Mouse (Mus musculus) embryonic facial prominence, embryonic 15.5 days (tissue): ENCODE data around the gene Capn3. TPM values are rescaled to one million over a fixed set of nuclear protein-coding genes. Genes with fewer than 3 reads are reported as not detected.

ENCODE experiments used
- ATAC-seq: fragments of 200-750 bp; cut with Nextera tagmentation; 2 replicates; pipeline ENCODE4 v1.8.0; 2017; ENCODE audit warnings: low read depth, moderate TSS enrichment; ENCODE audit not compliant: insufficient number of reproducible peaks, low FRiP score, low TSS enrichment
- H3K27ac ChIP-seq: fragments of 300-500 bp; sonication (generic); replicated peaks from 2 replicates; pipeline ENCODE4 v1.5.1; 2015; ENCODE audit warnings: mild to moderate bottlenecking, inconsistent platforms
- H3K27me3 ChIP-seq: fragments of 300-500 bp; sonication (generic); 2 replicates; pipeline ENCODE4 v1.6.1; 2015; ENCODE audit warnings: inconsistent platforms
- H3K36me3 ChIP-seq: fragments of 300-500 bp; sonication (generic); 2 replicates; pipeline ENCODE4 v1.6.1; 2015; ENCODE audit warnings: mild to moderate bottlenecking, inconsistent platforms
- H3K4me1 ChIP-seq: fragments of 300-500 bp; sonication (generic); 2 replicates; pipeline ENCODE4 v1.6.1; 2015; ENCODE audit warnings: inconsistent platforms
- H3K4me2 ChIP-seq: fragments of 300-500 bp; sonication (generic); replicated peaks from 2 replicates; pipeline ENCODE4 v1.6.1; 2015; ENCODE audit warnings: mild to moderate bottlenecking, inconsistent platforms
- H3K4me3 ChIP-seq: fragments of 300-500 bp; sonication (generic); replicated peaks from 2 replicates; pipeline ENCODE4 v1.5.1; 2015; ENCODE audit warnings: mild to moderate bottlenecking, inconsistent platforms
- H3K9ac ChIP-seq: fragments of 300-500 bp; sonication (generic); 2 replicates; pipeline ENCODE4 v1.6.1; 2015; ENCODE audit warnings: inconsistent platforms
- H3K9me3 ChIP-seq: fragments of 300-500 bp; sonication (generic); replicated peaks from 2 replicates; pipeline ENCODE4 v1.6.1; 2016; ENCODE audit warnings: inconsistent platforms
- WGBS: fragments of 180-500 bp; shearing (Covaris S2); methylation state at CpG from one replicate; pipeline ENCODE4 v1.1.7; 2015; 5-methylcytosine and 5-hydroxymethylcytosine counted together
- polyA plus RNA-seq: library from polyadenylated mRNA; unstranded; fragments of >200 nt; fragmentation: Nextera tagmentation; extraction: Ambion mirVana; gene quantifications from 2 replicates; pipeline ENCODE4 v1.2.1, GENCODE M21; 2015

Capn3 gene
- polyA plus RNA-seq, 1 experiment from 2014 or later, result 3.8 TPM

DNA sequence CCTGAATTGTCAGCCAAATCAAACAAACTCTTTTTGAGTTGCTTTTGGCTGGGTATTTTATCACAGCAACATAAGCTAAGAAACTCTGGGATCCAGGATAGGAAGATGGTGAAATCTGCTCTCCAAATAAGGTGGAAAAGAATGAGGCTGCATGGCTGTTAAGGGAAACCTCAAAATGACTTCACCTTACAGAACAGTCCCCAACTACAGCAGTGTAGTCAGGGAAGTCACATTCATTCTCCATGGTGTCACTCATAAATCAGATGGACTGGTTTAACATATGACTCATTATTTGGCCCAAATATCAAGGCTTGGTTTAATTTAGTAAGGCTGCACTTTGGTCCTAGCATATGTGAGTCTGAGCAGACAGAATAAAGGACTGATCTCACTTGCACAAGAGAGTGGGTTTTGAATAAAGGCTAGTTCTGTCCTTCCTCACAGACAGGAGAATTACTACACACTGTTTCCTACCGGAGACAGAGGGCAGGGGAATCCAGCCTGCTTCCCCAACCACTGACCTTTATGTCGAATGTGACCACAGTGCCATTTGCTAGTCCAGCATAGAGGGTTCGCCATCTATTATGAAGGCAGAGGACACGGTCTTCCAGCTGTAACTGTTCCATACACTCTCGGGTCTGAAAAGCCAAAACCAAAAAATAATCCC, 62.9 kb downstream of the Capn3 start:
- Histone ChIP-seq H3K4me2 (no peak overlapping the region), H3K27ac (no peak overlapping the region), H3K9me3 (no peaks in the 10 kb centered on the region), H3K4me1 (no peaks in the 10 kb centered on the region), H3K4me3 (no peak overlapping the region), H3K9ac (no peak overlapping the region), H3K27me3 (no peaks in the 10 kb centered on the region), H3K36me3 (peaks cover 87% of the 10 kb centered on the region)
- 89% methylated on average over 5 of the region's 5 CpGs for WGBS
- ATAC-seq, result no peak

DNA sequence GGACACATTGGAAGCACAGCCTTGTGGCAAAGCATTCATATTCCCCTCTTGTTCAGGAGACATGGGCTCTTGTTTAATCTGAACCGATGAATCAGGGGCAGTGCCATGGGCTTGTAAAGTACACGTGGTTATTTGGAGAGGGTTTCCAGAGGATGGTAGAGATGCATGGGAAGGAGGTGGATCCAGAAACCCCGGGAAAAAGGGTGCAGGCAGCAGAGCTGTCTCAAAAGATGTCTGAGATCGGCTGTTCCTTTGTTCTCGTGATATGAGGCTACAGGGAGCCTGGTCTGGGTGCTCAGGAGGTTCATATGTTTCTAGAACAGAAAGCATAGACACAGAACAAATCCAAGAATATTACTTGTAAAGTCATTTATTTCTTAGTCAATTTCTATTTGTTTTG, 71.0 kb downstream of the Capn3 start:
- no peak for ATAC-seq
- H3K4me1 ChIP-seq, result no peaks in the 10 kb centered on the region
- no peak overlapping the region for H3K4me2 ChIP-seq
- no peak overlapping the region for H3K9ac ChIP-seq
- 86% methylated on average over 5 of the region's 5 CpGs for WGBS
- H3K9me3 ChIP-seq, result no peaks in the 10 kb centered on the region
- peaks cover 81% of the 10 kb centered on the region for H3K36me3 ChIP-seq
- no peak overlapping the region for H3K27ac ChIP-seq
- no peak overlapping the region for H3K4me3 ChIP-seq
- H3K27me3 ChIP-seq, result no peaks in the 10 kb centered on the region

- no peak overlapping the region for H3K27ac ChIP-seq
- H3K27me3 ChIP-seq, result no peaks in the 10 kb centered on the region
- no peak for ATAC-seq
- H3K4me2 ChIP-seq, result no peak overlapping the region
- H3K4me3 ChIP-seq, result no peak overlapping the region
- no peaks in the 10 kb centered on the region for H3K9me3 ChIP-seq
- H3K4me1 ChIP-seq, result no peaks in the 10 kb centered on the region
- no peak overlapping the region for H3K9ac ChIP-seq
- H3K36me3 ChIP-seq, result peaks cover 81% of the 10 kb centered on the region
Measured at GRCm38 (mm10) chr2:120529531-120529930, 73.7 kb downstream of the Capn3 start.

DNA sequence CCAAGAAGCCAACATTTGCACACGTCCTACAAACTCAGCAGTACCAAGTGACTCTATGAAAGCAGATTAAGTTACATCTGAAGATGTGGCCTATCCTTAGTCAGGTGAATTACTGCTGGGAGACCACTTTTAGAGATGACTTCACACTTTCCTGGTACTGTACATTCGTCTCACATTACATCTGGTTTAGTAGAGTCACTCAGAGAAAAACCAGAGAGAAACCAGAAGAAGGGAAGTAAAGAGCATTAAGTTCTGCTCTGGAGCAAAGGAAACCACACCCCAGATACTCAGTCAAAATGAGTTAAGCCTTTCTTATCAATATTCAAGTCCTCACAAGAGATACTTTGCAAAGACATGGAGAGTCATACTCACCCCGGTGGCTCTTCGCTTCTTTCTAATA, 75.4 kb downstream of the Capn3 start:
- Histone ChIP-seq H3K27ac (no peak overlapping the region), H3K4me3 (no peak overlapping the region), H3K4me2 (no peak overlapping the region), H3K4me1 (no peaks in the 10 kb centered on the region), H3K36me3 (peaks cover 78% of the 10 kb centered on the region), H3K9ac (no peak overlapping the region), H3K9me3 (no peaks in the 10 kb centered on the region), H3K27me3 (no peaks in the 10 kb centered on the region)
- no peak for ATAC-seq
- WGBS, result 86% methylated on average over 4 of the region's 4 CpGs

GRCm38 (mm10) chr2:120539333-120539732, 83.5 kb downstream of the Capn3 start:
- no peak overlapping the region for H3K9ac ChIP-seq
- no peaks in the 10 kb centered on the region for H3K9me3 ChIP-seq
- H3K4me3 ChIP-seq, result peak overlapping the region; percentile 20; the same call in 1 of the 2 replicates
- ATAC-seq, result no peak
- peaks cover 26% of the 10 kb centered on the region for H3K36me3 ChIP-seq
- peak overlapping the region; percentile 75 for H3K27ac ChIP-seq
- H3K27me3 ChIP-seq, result no peaks in the 10 kb centered on the region
- WGBS, result 59% methylated on average over 3 of the region's 3 CpGs
- H3K4me1 ChIP-seq, result peaks cover 14% of the 10 kb centered on the region
- no peak overlapping the region for H3K4me2 ChIP-seq

- H3K27ac ChIP-seq, result peak overlapping the region; percentile 78
- peak; percentile 91 for ATAC-seq
- peaks cover 23% of the 10 kb centered on the region for H3K36me3 ChIP-seq
- H3K27me3 ChIP-seq, result no peaks in the 10 kb centered on the region
- H3K4me2 ChIP-seq, result no peak overlapping the region
- H3K4me3 ChIP-seq, result peak overlapping the region; percentile 20; the same call in 1 of the 2 replicates
- peaks cover 14% of the 10 kb centered on the region for H3K4me1 ChIP-seq
- no peaks in the 10 kb centered on the region for H3K9me3 ChIP-seq
- no peak overlapping the region for H3K9ac ChIP-seq
- WGBS, result 0% methylated on average over 1 of the region's 1 CpGs
Measured at GRCm38 (mm10) chr2:120539778-120540208, 84.0 kb downstream of the Capn3 start.

DNA sequence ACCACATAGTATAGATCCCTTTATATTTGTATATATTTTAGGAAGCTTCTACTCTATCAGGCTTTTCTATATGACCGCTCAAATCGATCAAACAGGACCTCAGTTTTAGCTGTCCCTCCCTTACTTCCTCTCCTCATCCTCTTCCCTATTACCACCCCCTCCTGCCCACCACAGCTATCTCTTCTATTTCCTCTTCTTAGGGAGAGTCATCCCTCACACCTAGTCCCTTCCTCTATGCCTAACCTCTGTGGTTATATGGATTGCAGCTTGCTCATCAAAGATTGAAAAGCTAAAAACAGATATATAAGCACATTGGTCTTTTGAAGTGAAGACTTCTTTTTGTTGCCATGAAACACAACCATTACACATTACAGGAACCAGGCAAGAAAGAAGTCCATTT, 88.9 kb downstream of the Capn3 start:
- Histone ChIP-seq H3K4me1 (peaks cover 8% of the 10 kb centered on the region), H3K4me2 (no peak overlapping the region), H3K9me3 (no peaks in the 10 kb centered on the region), H3K27me3 (no peaks in the 10 kb centered on the region), H3K9ac (no peak overlapping the region), H3K36me3 (peaks cover 36% of the 10 kb centered on the region), H3K27ac (no peak overlapping the region), H3K4me3 (no peak overlapping the region)
- no peak for ATAC-seq
- WGBS, result 93% methylated on average over 2 of the region's 2 CpGs

Other genes with a start within 250 kb of the Capn3 start
- gene Pla2g4e, start 210.7 kb upstream of the Capn3 start, polyA plus RNA-seq, result 2.7 and 3.4 TPM in 2 replicates
- 0.56 and 1.4 TPM in 2 replicates for gene Pla2g4d, start 166.8 kb upstream of the Capn3 start, polyA plus RNA-seq
- gene Pla2g4f, start 141.9 kb upstream of the Capn3 start, polyA plus RNA-seq, result 10.4 and 12.6 TPM in 2 replicates
- 23.4 TPM in 2 replicates for gene Vps39, start 102.9 kb upstream of the Capn3 start, polyA plus RNA-seq
- gene Ganc, start 52.1 kb upstream of the Capn3 start, polyA plus RNA-seq, result 10.3 and 11.1 TPM in 2 replicates
- gene Tmem87a, start 51.9 kb upstream of the Capn3 start, polyA plus RNA-seq, result 10.8 and 12.2 TPM in 2 replicates
- 46.6 and 51.3 TPM in 2 replicates for gene Zfp106, start 107.8 kb downstream of the Capn3 start, polyA plus RNA-seq
- 50.7 and 51.0 TPM in 2 replicates for gene Snap23, start 111.7 kb downstream of the Capn3 start, polyA plus RNA-seq
- 20.6 and 22.4 TPM in 2 replicates for gene Haus2, start 153.4 kb downstream of the Capn3 start, polyA plus RNA-seq
- 24.7 and 26.3 TPM in 2 replicates for gene Lrrc57, start 153.5 kb downstream of the Capn3 start, polyA plus RNA-seq
- gene Stard9, start 173.1 kb downstream of the Capn3 start, polyA plus RNA-seq, result 6.7 and 7.3 TPM in 2 replicates